Mouse (Mus musculus) liver, embryonic 12.5 days (tissue): ENCODE data around the gene Nipal4. TPM values are rescaled to one million over a fixed set of nuclear protein-coding genes. Genes with fewer than 3 reads are reported as not detected.

Source experiments
- ATAC-seq: fragments of 200-750 bp; cut with Nextera tagmentation; 2 replicates; pipeline ENCODE4 v1.8.0; 2017; ENCODE audit warnings: moderate number of reproducible peaks, mild to moderate bottlenecking, moderate library complexity
- H3K27ac ChIP-seq: fragments of 300-500 bp; sonication (generic); 2 replicates; pipeline ENCODE4 v1.5.1; 2016; ENCODE audit warnings: mild to moderate bottlenecking
- H3K27me3 ChIP-seq: fragments of 300-500 bp; sonication (generic); replicated peaks from 2 replicates; pipeline ENCODE4 v1.6.1; 2016; ENCODE audit warnings: mild to moderate bottlenecking, moderate library complexity
- H3K36me3 ChIP-seq: fragments of 300-500 bp; sonication (generic); 2 replicates; pipeline ENCODE4 v1.6.1; 2016; ENCODE audit warnings: mild to moderate bottlenecking, moderate library complexity
- H3K4me1 ChIP-seq: fragments of 300-500 bp; sonication (generic); 2 replicates; pipeline ENCODE4 v1.6.1; 2016
- H3K4me2 ChIP-seq: fragments of 300-500 bp; sonication (generic); 2 replicates; pipeline ENCODE4 v1.6.1; 2016; ENCODE audit warnings: mild to moderate bottlenecking, moderate library complexity
- H3K4me3 ChIP-seq: fragments of 300-500 bp; sonication (generic); 2 replicates; pipeline ENCODE4 v1.5.1; 2016; ENCODE audit warnings: mild to moderate bottlenecking, moderate library complexity
- H3K9ac ChIP-seq: fragments of 300-500 bp; sonication (generic); 2 replicates; pipeline ENCODE4 v1.6.1; 2016; ENCODE audit warnings: mild to moderate bottlenecking, moderate library complexity
- H3K9me3 ChIP-seq: fragments of 300-500 bp; sonication (generic); replicated peaks from 2 replicates; pipeline ENCODE4 v1.6.1; 2016; ENCODE audit warnings: mild to moderate bottlenecking, moderate library complexity
- WGBS: fragments of 180-500 bp; shearing (Covaris S2); methylation state at CpG from one replicate; pipeline ENCODE4 v1.1.7; 2016; ENCODE audit not compliant: insufficient replicate concordance; 5-methylcytosine and 5-hydroxymethylcytosine counted together
- microRNA-seq: library from miRNA; unstranded; fragments of <30 nt; microRNA quantifications from one replicate; pipeline ENCODE4, GENCODE M21; 2017
- polyA plus RNA-seq: library from polyadenylated mRNA; unstranded; fragments of >200 nt; fragmentation: Nextera tagmentation; extraction: Ambion mirVana; gene quantifications from 2 replicates; pipeline ENCODE4 v1.2.1, GENCODE M21; 2016

Gene Nipal4
- polyA plus RNA-seq, 1 experiment from 2014 or later = 0.26 TPM

GRCm38 (mm10) chr11:46109206-46109605 is 57.1 kb downstream of the Nipal4 start:
- Histone ChIP-seq H3K4me3 (no peak overlapping the region), H3K27me3 (no peaks in the 10 kb centered on the region; the same call in 1 of the 2 replicates), H3K4me2 (no peak overlapping the region), H3K4me1 (no peaks in the 10 kb centered on the region), H3K9ac (no peak overlapping the region), H3K27ac (no peak overlapping the region), H3K36me3 (no peaks in the 10 kb centered on the region), H3K9me3 (no peaks in the 10 kb centered on the region)
- WGBS = 71% methylated on average over 5 of the region's 5 CpGs
- no peak for ATAC-seq

- no peak overlapping the region for H3K4me2 ChIP-seq
- no peak overlapping the region for H3K9ac ChIP-seq
- 81% methylated on average over 1 of the region's 1 CpGs for WGBS
- H3K9me3 ChIP-seq = no peaks in the 10 kb centered on the region
- H3K27ac ChIP-seq = no peak overlapping the region
- H3K4me3 ChIP-seq = no peak overlapping the region
- no peaks in the 10 kb centered on the region for H3K36me3 ChIP-seq
- ATAC-seq = no peak
- no peaks in the 10 kb centered on the region; the same call in 1 of the 2 replicates for H3K27me3 ChIP-seq
- no peaks in the 10 kb centered on the region for H3K4me1 ChIP-seq
These were observed 59.3 kb downstream of the Nipal4 start for GRCm38 (mm10) chr11:46107046-46107445.

- no peaks in the 10 kb centered on the region; the same call in none of the 2 replicates for H3K36me3 ChIP-seq
- H3K9me3 ChIP-seq = no peaks in the 10 kb centered on the region
- no peak overlapping the region for H3K4me3 ChIP-seq
- H3K4me2 ChIP-seq = no peak overlapping the region
- H3K9ac ChIP-seq = no peak overlapping the region
- ATAC-seq = no peak
- H3K4me1 ChIP-seq = no peaks in the 10 kb centered on the region
- no peak overlapping the region for H3K27ac ChIP-seq
- H3K27me3 ChIP-seq = peaks cover 6% of the 10 kb centered on the region; the same call in 1 of the 2 replicates
- 68% methylated on average over 6 of the region's 6 CpGs for WGBS
These were observed 64.2 kb downstream of the Nipal4 start for GRCm38 (mm10) chr11:46102107-46102506.

Small RNAs within 50 kb of the gene (microRNA-seq; reads per million reads assigned to microRNA genes)
- gene Mir7239 = not detected
- not detected for gene Mir8100

Other genes with a start within 250 kb of the Nipal4 start
- 6.4 and 6.6 TPM in 2 replicates for gene Lsm11, start 221.6 kb downstream of the Nipal4 start, polyA plus RNA-seq
- gene Thg1l, start 211.0 kb downstream of the Nipal4 start, polyA plus RNA-seq = 10.2 and 11.0 TPM in 2 replicates
- gene Sox30, start 186.2 kb downstream of the Nipal4 start, polyA plus RNA-seq = 0.06 TPM in 2 replicates
- 4.1 and 5.3 TPM in 2 replicates for gene Gm12166, start 114.2 kb downstream of the Nipal4 start, polyA plus RNA-seq
- 3.6 and 4.5 TPM in 2 replicates for gene Adam19, start 110.5 kb downstream of the Nipal4 start, polyA plus RNA-seq
- gene Fndc9, start 69.0 kb upstream of the Nipal4 start, polyA plus RNA-seq = not detected in 2 replicates
- 4.9 TPM in 2 replicates for gene Cyfip2, start 146.4 kb upstream of the Nipal4 start, polyA plus RNA-seq
- gene Itk, start 223.0 kb upstream of the Nipal4 start, polyA plus RNA-seq = not detected in 2 replicates
- gene Fam71b, start 230.1 kb upstream of the Nipal4 start, polyA plus RNA-seq = not detected in 2 replicates